Mouse (Mus musculus): ENCODE measurements around the gene Tmem150a.

DNA sequence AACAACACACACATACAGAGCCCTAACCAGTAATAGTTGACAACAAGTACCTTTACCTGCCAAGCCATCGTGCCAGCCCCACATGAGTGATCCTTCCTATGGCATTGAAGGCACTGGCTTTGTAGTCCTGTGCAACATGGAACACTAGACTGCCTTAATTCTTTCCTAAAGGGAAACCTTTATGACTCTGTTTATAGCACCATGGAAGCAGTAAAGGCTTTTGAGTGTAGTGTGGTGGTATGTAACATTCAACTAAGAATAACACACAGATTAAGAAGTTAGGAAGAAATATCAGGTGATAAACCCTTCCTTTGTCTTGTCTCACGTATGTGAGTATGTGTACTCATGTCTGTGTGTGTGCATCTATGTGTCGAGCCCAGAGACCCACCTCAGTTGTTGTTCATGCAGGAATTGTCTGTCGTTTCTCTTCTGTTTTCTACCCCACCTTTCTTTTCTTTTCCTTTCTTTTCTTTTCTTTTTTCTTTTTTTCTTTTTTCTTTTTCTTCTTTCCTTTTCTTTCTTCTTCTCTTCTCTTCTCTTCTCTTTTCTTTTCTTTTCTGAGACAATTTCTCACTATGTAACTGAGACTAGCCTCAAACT is 11.7 kb downstream of the Tmem150a start, which contains the start of gene Rnf181:
- no peak for TF ChIP-seq POLR2A (IDR thresholded peaks at IDR 0.05; ENCODE audit: control insufficient read depth, low read depth, low read length)
- no peak for TF ChIP-seq CTCF (IDR thresholded peaks at IDR 0.05; ENCODE audit: control insufficient read depth, insufficient read depth, insufficient replicate concordance, low read depth, low read length)

All from testis, adult 2 months (tissue).